Mouse (Mus musculus) 3T3-L1 (cell line): ENCODE data around the gene H2al1n.
"Not testable (repeated sequence)": the region's sequence is repeated elsewhere in the genome, so short reads cannot be mapped to it uniquely, and the experiment has no call there.

Experiments
- DNase-seq: peaks from one replicate; pipeline ENCODE4 v3.0.0-alpha.2; 2015; ENCODE audit warnings: low read depth, low spot score

H2al1n gene

GRCm38 (mm10) chrX:14210848-14211247, at the start of gene H2al1n:
TSS of gene H2al1n (plus strand) at chrX:14211148.
- DNase-seq, result not testable (repeated sequence)

- no peak for DNase-seq
Measured at GRCm38 (mm10) chrX:14199284-14199683, 11.7 kb upstream of the H2al1n start.

- DNase-seq, result no peak
Measured at GRCm38 (mm10) chrX:14206112-14206875, 4.7 kb upstream of the H2al1n start.

- no peak for DNase-seq
Measured at GRCm38 (mm10) chrX:14229218-14229617, 18.3 kb downstream of the H2al1n start.

GRCm38 (mm10) chrX:14259597-14260239, 48.8 kb downstream of the H2al1n start:
- DNase-seq, result no peak
